Mouse (Mus musculus): ENCODE data around the gene Abcc2. TPM values are rescaled to one million over a fixed set of nuclear protein-coding genes. Genes with fewer than 3 reads are reported as not detected.

Abcc2 gene
- polyA plus RNA-seq, 1 experiment from 2014 or later, result 0.03 TPM

DNA sequence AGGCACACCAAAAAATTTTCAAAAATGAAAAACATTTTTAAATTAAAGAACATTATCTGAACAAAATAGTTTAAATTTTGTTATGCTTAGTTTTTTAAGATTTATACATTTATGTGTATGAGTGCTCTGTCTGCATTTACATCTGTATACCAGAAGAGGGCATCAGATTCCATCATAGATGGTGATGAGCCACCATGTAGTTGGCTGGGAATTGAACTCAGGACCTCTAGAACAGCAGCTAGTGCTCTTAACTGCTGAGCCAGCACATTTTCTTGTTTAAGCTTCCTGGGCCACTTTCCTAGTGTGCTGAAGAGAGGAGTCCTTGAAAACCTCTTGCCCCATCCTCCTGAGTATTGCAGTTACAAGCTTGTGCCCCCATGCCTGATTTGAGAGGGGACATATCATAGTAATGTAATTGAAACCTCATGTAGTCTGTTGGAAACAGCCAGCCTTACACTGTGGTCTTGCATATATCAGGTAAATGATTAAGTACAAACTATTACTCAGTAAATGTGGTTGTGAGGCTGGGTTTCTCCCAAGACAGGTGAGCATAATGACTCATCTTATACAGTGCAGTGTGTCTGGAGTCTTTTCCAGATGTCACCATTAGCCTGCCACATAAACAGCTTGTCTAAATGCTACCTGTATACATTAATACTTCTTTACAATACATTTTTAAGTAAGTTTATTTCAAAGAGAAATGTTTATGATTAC, 20.3 kb upstream of the Abcc2 start:
- no peak overlapping the region for H3K4me2 ChIP-seq
- no peaks in the 10 kb centered on the region for H3K27me3 ChIP-seq
- no peak overlapping the region for H3K27ac ChIP-seq
- H3K9me3 ChIP-seq, result no peaks in the 10 kb centered on the region
- H3K4me1 ChIP-seq, result no peaks in the 10 kb centered on the region
- H3K9ac ChIP-seq, result no peak overlapping the region
- H3K36me3 ChIP-seq, result no peaks in the 10 kb centered on the region
- H3K4me3 ChIP-seq, result no peak overlapping the region
- no peak for ATAC-seq (ENCODE audit: insufficient number of reproducible peaks, low FRiP score, low TSS enrichment, low read depth)

GRCm38 (mm10) chr19:43762410-43762809, 19.6 kb upstream of the Abcc2 start:
- H3K4me1 ChIP-seq, result no peaks in the 10 kb centered on the region
- 73% methylated on average over 2 of the region's 2 CpGs for WGBS

DNA sequence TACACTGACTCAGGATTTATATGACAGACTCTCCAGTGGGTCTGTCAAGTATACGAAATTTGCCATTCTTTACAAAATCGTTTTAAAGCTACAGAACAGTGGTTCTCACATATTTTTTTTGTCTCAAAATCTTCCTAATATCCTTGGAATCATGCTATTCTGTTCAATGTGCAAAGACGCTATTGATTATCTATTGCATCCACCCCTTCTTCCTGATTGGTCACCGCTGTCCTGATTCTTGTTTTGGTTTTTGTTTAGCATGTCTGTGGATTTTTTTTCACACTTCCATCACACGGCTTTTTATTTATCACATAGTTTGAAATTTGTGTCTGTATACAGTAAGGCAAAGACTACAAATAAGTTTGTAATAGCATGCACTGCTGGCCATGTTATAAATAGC, 15.5 kb upstream of the Abcc2 start:
- Histone ChIP-seq H3K9me3 (no peaks in the 10 kb centered on the region), H3K4me1 (no peaks in the 10 kb centered on the region), H3K36me3 (no peaks in the 10 kb centered on the region), H3K27ac (no peak overlapping the region), H3K4me2 (no peak overlapping the region), H3K27me3 (no peaks in the 10 kb centered on the region), H3K4me3 (no peak overlapping the region), H3K9ac (no peak overlapping the region)
- WGBS, result 82% methylated on average over 5 of the region's 5 CpGs
- no peak for ATAC-seq (ENCODE audit: insufficient number of reproducible peaks, low FRiP score, low TSS enrichment, low read depth)

More at GRCm38 (mm10) chr19:43762410-43762809, 19.6 kb upstream of the Abcc2 start:
- Histone ChIP-seq H3K36me3 (no peaks in the 10 kb centered on the region), H3K27me3 (no peaks in the 10 kb centered on the region), H3K9me3 (no peaks in the 10 kb centered on the region), H3K4me2 (no peak overlapping the region), H3K9ac (no peak overlapping the region), H3K27ac (no peak overlapping the region), H3K4me3 (no peak overlapping the region)
- ATAC-seq (ENCODE audit: insufficient number of reproducible peaks, low FRiP score, low TSS enrichment, low read depth), result no peak

- no peaks in the 10 kb centered on the region for H3K36me3 ChIP-seq
- H3K4me2 ChIP-seq, result no peak overlapping the region
- no peak overlapping the region for H3K9ac ChIP-seq
- no peaks in the 10 kb centered on the region for H3K27me3 ChIP-seq
- no peaks in the 10 kb centered on the region for H3K4me1 ChIP-seq
- no peak overlapping the region for H3K27ac ChIP-seq
- WGBS, result 84% methylated on average over 9 of the region's 9 CpGs
- no peak for ATAC-seq (ENCODE audit: insufficient number of reproducible peaks, low FRiP score, low TSS enrichment, low read depth)
- no peak overlapping the region for H3K4me3 ChIP-seq
- H3K9me3 ChIP-seq, result no peaks in the 10 kb centered on the region
Measured at GRCm38 (mm10) chr19:43767549-43768322, 14.3 kb upstream of the Abcc2 start.

GRCm38 (mm10) chr19:43769366-43769960, 12.5 kb upstream of the Abcc2 start:
- whole genome bisulfite sequencing, result 67% methylated on average over 5 of the region's 5 CpGs
- no peak for ATAC-seq (ENCODE audit: insufficient number of reproducible peaks, low FRiP score, low TSS enrichment, low read depth)
- Histone ChIP-seq H3K4me2 (no peak overlapping the region), H3K36me3 (no peaks in the 10 kb centered on the region), H3K9me3 (no peaks in the 10 kb centered on the region), H3K27ac (no peak overlapping the region), H3K27me3 (no peaks in the 10 kb centered on the region), H3K9ac (no peak overlapping the region), H3K4me1 (no peaks in the 10 kb centered on the region), H3K4me3 (no peak overlapping the region)

GRCm38 (mm10) chr19:43770584-43770983, 11.4 kb upstream of the Abcc2 start:
- Histone ChIP-seq H3K9ac (no peak overlapping the region), H3K36me3 (no peaks in the 10 kb centered on the region), H3K9me3 (no peaks in the 10 kb centered on the region), H3K4me3 (no peak overlapping the region), H3K27ac (no peak overlapping the region), H3K4me2 (no peak overlapping the region), H3K27me3 (no peaks in the 10 kb centered on the region), H3K4me1 (no peaks in the 10 kb centered on the region)
- 84% methylated on average over 4 of the region's 4 CpGs for WGBS
- ATAC-seq (ENCODE audit: insufficient number of reproducible peaks, low FRiP score, low TSS enrichment, low read depth), result no peak

DNA sequence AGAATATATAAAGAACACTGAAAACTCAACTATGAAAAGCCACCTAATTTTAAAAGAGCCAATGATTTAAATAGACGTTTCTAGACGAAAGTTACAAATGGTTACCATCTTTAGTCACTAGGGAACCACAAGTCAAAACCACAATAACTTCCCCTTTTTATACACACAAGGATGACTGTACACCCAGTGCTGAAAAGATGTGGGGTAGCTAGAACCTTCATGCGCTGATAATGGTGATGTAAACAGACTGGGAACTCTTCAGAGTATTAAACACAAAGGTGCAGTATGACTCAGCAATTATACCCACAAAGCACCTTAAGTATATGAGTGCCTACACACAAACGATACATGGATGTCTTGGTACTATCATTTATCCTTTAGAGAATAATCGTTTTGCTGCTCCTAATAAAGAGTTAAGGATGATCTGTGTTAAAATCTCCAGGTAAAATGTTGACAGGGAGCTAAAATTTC, 10.5 kb upstream of the Abcc2 start:
- Histone ChIP-seq H3K27ac (no peak overlapping the region), H3K4me1 (no peaks in the 10 kb centered on the region), H3K36me3 (no peaks in the 10 kb centered on the region), H3K27me3 (no peaks in the 10 kb centered on the region), H3K9me3 (no peaks in the 10 kb centered on the region), H3K9ac (no peak overlapping the region), H3K4me3 (no peak overlapping the region), H3K4me2 (no peak overlapping the region)
- 81% methylated on average over 5 of the region's 5 CpGs for WGBS
- ATAC-seq (ENCODE audit: insufficient number of reproducible peaks, low FRiP score, low TSS enrichment, low read depth), result no peak

DNA sequence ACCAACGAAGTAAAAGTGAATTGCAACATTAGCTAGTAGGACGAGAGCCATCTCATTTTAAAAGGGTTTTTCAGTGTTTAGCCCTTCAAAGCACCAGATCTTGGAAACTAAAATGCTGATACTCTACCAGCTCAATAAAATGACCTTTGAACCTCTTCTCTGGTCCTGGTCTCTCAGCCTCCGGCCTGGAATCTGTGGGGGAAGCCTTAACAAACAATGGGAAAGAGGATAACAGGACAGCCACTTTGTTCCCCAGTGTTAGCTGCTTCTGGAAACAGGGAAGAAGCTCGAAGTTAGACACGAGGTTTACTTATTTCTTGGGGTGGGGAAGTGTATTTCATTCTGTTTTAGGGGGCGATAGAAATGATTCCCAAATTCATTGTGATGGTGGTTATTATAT, 9.7 kb upstream of the Abcc2 start:
- Histone ChIP-seq H3K27ac (no peak overlapping the region), H3K4me2 (no peak overlapping the region), H3K9ac (no peak overlapping the region), H3K4me3 (no peak overlapping the region), H3K9me3 (no peaks in the 10 kb centered on the region), H3K4me1 (no peaks in the 10 kb centered on the region), H3K27me3 (no peaks in the 10 kb centered on the region), H3K36me3 (no peaks in the 10 kb centered on the region)
- WGBS, result 76% methylated on average over 6 of the region's 6 CpGs
- no peak for ATAC-seq (ENCODE audit: insufficient number of reproducible peaks, low FRiP score, low TSS enrichment, low read depth)

GRCm38 (mm10) chr19:43775433-43775832, 6.6 kb upstream of the Abcc2 start:
- no peak for ATAC-seq (ENCODE audit: insufficient number of reproducible peaks, low FRiP score, low TSS enrichment, low read depth)
- Histone ChIP-seq H3K27ac (no peak overlapping the region), H3K9ac (no peak overlapping the region), H3K4me3 (no peak overlapping the region), H3K4me2 (no peak overlapping the region), H3K4me1 (no peaks in the 10 kb centered on the region), H3K36me3 (no peaks in the 10 kb centered on the region), H3K9me3 (no peaks in the 10 kb centered on the region), H3K27me3 (no peaks in the 10 kb centered on the region)
- 79% methylated on average over 10 of the region's 10 CpGs for WGBS

- no peak for ATAC-seq (ENCODE audit: insufficient number of reproducible peaks, low FRiP score, low TSS enrichment, low read depth)
- H3K9ac ChIP-seq, result no peak overlapping the region
- WGBS, result 74% methylated on average over 4 of the region's 4 CpGs
- no peaks in the 10 kb centered on the region for H3K4me1 ChIP-seq
- no peak overlapping the region for H3K4me3 ChIP-seq
- no peaks in the 10 kb centered on the region for H3K9me3 ChIP-seq
- H3K4me2 ChIP-seq, result no peak overlapping the region
- no peak overlapping the region for H3K27ac ChIP-seq
- no peaks in the 10 kb centered on the region for H3K36me3 ChIP-seq
- no peaks in the 10 kb centered on the region for H3K27me3 ChIP-seq
Measured at GRCm38 (mm10) chr19:43776561-43776960, 5.4 kb upstream of the Abcc2 start.

DNA sequence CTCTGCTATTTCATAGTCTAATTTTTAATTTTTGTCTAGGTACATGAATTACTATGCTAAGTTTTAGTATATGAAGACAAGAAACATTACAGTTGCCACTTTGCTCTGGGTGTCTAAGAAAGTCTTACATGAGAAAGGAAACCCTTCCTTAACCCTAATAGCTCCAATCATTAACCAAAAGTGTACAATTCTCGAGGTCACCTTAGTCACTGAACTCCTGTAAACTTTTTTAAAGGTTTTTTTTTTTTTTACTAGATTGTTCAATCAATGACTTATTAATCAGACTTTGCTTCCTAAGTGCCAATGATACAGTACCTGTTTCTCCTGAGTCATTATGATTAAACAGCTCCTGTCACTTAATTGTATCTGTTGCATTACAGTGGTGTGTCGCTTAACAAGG, 4.7 kb upstream of the Abcc2 start:
- H3K4me2 ChIP-seq, result no peak overlapping the region
- H3K4me1 ChIP-seq, result no peaks in the 10 kb centered on the region
- H3K4me3 ChIP-seq, result no peak overlapping the region
- no peaks in the 10 kb centered on the region for H3K36me3 ChIP-seq
- no peak overlapping the region for H3K27ac ChIP-seq
- H3K9me3 ChIP-seq, result no peaks in the 10 kb centered on the region
- ATAC-seq (ENCODE audit: insufficient number of reproducible peaks, low FRiP score, low TSS enrichment, low read depth), result no peak
- H3K27me3 ChIP-seq, result no peaks in the 10 kb centered on the region
- no peak overlapping the region for H3K9ac ChIP-seq
- WGBS, result 59% methylated on average over 2 of the region's 2 CpGs

DNA sequence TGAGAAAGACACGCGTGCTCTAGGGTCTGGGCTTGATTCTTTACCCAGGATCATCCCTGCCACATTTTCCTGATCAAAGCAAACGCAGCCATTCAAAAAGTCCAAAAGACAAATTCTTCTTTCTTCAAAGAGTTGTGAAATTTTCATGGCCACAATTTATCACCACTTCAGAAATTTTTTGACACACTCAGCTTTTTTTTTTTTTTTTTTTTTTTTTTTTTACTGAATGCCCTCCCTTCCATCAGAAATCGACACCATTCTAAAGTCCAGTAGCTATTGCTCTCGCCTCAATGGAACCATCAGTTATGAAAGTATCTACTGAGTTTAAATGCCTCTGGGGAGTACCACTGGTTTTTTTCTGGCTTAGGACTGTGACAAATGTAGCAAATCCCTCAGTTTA, 1.6 kb upstream of the Abcc2 start:
- H3K9me3 ChIP-seq, result no peaks in the 10 kb centered on the region
- H3K4me3 ChIP-seq, result no peak overlapping the region
- no peak overlapping the region for H3K27ac ChIP-seq
- H3K4me2 ChIP-seq, result no peak overlapping the region
- H3K27me3 ChIP-seq, result no peaks in the 10 kb centered on the region
- no peak overlapping the region for H3K9ac ChIP-seq
- 77% methylated on average over 5 of the region's 5 CpGs for WGBS
- ATAC-seq (ENCODE audit: insufficient number of reproducible peaks, low FRiP score, low TSS enrichment, low read depth), result no peak
- H3K4me1 ChIP-seq, result no peaks in the 10 kb centered on the region
- no peaks in the 10 kb centered on the region for H3K36me3 ChIP-seq

All from limb, embryonic 15.5 days (tissue).